Mouse (Mus musculus) spleen, postnatal 10 days (tissue): ENCODE results near the gene Lrrc3.
"Not testable (repeated sequence)": the region's sequence is repeated elsewhere in the genome, so short reads cannot be mapped to it uniquely, and the experiment has no call there.

ENCODE experiments used
- DNase-seq, 2 experiments: peaks; one replicate each; pipeline ENCODE4 v3.0.0; 2021 to 2022; ENCODE audit warnings: low spot score in 2 of 2

Gene Lrrc3

DNA sequence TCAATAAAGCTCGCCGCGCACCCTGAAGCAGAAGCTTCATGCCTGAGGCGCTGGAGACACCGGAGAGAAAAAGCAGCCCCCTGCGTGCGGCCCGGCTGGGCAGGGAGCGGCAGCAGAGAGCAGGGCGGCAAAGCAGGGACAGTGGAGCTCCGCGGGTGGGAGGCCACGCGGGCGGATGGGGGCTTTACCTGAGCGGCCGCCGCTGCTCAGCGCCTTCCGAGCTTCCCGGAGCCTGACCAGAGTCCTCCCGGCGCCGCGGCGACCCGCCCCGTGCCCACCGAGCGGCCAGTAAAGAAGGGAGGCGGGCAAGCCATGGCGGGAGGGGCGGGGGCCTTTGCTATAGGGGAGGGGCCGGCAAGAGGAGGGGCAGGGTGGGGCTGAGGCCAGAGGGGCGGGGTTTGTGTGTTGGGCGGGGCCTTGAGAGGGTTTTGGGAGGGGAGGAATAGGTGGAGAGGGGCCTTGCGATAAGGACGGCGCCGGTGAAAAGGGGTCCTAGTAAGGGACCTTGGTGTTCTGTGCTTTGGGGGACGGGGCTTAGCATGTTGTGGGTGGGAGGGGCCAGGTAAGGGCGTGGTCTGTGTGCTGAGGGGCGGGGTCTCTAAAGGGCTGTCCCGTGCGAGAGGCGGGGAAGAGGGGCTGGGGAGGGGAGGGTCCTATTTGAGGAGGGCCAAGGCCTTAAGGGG, at the start of gene Lrrc3:
TSS of gene Lrrc3 (minus strand) at position 326 of the 683 bp plus-strand sequence.
- DNase-seq: peak in 1 of 2 experiments; percentile 49

DNA sequence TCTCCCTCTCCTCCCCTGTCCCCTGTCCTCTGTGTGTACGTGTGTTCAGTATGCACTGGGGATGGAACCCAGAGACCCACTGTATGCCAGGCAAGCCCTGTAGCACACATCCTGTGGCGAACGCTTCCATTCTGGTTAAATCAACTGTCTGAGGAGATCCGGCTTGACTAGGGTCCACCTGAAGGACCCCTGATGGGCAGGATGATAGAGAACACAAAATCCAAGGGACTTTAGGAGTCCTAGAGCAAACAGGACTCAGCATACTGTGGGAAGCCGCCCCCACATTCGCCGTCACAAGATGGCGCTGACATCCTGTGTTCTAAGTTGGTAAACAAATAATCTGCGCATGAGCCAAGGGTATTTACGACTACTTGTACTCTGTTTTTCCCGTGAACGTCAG, 48.1 kb upstream of the Lrrc3 start:
- DNase-seq: not testable (repeated sequence)

DNA sequence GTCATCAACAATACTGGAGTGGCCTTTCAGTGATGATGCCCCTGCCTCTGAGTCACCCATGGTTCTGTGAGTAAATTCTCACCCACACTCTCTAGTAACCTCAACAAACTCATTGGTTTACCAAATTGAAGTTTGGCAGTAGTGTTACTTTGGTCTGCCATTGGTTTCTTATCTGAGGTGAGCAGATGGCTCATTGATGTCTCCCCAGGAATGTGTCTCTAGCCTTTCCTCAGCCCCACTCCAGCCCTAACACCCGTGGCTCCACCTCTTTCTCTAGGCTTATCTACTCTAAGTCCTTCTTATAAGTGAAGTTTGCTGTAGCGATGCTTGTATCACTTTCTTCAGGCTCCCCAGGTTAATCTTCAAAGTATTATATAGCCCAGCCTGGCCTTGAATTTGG, 37.3 kb upstream of the Lrrc3 start:
- DNase-seq: no peak

DNA sequence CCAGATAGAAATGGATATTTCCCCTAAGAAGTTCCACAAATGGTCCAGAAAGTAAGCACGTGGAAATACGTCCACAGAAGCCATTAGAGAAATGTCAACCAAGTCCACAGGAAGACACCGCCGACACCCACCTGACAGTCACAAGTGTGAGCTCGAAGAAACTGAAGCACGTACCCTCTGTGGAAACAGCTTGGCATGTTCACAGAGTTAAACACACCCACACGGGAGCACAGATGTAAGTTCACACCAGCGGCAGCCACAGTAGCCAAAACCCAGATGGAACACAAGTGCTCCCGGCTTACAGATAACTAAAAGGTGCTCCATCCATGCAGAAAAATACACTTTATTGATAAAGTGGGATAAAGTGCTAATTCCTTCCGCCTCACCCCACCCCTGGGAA, 25.0 kb upstream of the Lrrc3 start:
- no peak for DNase-seq

DNA sequence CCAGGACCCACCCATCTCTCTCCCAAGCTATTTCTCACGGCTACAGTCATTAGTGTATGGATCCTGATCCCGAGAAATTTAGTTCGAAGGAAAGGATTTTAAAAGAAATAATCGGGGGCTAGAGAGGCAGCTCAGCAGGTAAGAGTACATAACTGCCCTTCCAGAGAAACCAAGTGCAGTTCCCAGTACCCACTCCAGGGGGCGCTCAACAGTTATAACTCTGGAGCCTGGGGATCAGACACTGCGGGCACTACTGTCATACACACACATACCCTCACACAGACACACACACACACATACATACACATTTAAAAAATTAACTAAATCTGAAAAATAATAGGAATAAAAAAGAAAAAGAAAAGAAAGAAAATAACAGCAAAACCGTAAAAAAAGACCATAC, 23.8 kb upstream of the Lrrc3 start:
- DNase-seq: peak; percentile 63 to 80

DNA sequence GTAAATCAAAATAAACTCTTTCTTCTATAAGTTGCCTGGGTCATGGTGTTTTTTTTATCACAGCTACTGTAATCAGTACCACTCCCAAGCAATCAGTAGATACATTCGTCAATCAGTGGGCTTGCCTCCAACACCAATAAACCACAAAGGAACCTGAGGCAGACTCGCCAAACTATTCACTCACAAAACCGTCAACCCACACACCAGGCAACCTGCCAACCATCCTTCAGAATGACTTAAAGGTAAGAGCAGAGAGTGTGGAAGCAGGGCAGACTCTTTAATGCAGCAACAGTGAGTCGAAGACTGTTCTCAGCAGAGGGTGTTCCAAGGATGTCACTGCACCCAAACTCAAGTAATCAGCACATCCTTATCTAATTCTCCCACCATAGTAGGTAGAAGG, 20.3 kb upstream of the Lrrc3 start:
- no peak for DNase-seq

DNA sequence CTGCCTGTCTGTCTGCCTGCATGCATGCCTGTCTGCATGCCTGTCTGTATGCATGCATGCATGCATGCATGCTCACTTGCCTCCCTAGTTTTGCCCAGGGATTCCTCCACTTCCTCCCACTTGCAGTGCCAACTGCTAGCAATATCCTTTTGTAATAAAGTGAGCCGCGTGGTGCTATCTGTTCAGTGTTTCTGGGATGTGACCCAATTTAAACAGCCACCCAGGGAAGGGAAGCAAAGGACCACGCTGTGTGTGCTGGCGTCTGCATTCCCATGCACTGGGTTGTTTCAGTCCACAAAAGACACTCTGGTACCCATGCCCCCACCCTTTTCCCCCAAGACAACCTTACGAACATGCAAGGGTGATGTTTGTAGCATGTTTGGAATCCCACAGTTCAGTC, 18.7 kb upstream of the Lrrc3 start:
- DNase-seq: no peak

DNA sequence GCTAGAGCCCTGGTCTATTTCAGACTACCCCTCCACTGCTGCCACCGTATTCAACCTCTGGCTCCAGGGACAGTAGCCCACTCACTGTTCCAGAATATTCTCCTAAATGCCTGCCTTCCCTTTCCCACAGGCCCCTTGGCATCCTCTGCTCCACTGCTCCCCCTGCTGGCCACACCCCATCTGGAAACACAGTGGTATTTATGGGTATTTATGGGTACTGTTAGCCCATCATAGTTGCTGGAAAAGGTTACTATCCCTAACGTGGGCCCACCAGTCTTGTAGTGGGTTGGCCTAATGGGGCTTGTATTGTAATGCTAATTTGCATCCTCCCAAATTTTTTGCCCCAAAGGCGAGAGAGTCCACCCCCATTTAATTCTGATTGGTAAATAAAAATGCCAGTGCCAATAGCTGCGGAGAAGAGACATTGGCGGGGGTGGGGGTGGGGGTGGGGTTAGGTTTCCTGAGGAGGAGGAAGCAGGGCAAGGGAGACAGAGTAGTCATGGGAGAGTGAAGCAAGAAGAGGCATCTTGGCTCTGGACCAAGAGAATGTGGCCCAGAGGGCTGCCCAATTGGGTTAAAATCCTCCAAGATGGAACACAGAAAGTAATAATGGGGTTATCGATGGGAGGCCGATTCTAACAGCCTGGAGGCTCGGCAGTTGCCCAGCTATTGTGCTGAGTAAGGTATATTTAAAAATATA, 14.4 kb upstream of the Lrrc3 start:
- peak; percentile 55 to 81 for DNase-seq

DNA sequence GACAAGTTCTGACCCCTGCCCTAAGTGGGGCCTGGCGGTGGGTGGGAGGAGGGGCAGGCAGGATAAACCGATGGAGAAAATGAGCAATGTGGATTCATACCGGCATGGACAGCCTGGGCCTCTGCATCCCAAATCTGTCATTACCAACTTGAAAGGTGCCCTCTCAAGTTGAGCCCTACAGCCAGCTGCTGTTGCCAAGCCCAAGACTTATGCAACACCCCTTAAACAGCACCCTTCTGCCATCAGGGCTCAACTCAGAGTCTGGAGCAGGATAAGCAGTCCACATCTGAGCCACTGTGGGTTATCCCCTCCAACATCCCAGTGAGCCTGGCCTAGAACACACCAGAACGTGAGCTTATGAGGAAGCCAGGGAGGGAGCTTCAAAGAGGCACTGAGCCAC, 11.0 kb upstream of the Lrrc3 start:
- no peak for DNase-seq

DNA sequence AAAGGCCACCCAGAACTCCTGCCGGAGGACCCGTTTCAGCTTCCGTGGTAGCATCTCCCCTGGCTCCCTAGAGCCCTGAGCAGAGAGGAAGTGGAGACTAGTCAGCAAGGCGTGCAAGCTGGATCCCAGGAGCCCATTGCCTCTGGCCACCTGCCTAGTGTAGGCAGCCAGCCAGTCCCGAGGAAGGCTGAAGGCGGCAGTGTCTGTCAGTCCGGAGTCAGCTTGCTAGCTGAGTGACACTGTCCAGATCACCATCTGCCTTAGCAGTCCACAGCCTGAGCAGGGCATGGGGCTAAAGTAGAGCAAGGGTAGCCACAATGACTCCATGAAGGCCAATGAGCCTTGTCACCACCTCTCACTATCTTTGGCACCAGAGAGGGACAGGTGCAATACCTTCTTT, 10.3 kb upstream of the Lrrc3 start:
- DNase-seq: no peak

DNA sequence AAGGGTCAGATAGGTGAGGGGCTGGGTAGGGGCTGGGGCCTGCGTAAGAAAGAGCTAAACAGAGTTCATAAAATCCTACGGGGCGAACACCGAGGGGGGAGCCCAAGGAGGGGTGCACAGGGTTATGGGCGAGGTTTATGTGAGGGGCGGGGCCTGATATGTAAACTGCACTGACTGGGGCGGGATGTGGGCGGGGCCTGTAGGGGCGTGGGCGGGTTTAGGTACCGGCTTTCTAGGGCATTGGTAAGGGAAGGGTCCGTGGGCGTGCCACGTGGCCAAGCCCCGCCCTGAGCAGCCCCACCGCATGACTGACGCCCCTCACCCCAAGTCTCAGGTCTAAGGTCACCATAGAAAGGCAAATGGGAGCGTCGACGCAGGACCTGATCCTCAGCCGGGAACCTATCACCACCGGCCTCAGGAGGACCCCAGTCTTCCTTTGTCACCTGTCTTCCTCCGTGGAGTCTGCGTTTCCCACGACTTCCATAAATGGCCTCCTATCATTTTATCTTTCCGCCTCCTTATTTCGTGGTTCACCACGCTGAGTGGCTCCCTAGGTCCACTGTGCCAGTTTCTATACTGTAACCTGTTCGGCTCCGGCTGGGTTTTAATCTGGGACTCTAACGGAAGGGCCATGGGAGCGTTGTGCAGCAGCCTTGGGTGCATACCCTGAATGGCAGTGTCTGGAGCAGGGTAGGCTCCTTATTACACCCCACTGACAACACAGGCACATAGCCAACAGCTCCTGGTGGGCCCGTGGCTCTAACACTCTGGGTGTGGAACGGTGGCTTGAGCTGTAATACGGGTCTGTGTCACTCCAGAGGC, 769 bp upstream of the Lrrc3 start:
- DNase-seq: peak in 1 of 2 experiments; percentile 48

DNA sequence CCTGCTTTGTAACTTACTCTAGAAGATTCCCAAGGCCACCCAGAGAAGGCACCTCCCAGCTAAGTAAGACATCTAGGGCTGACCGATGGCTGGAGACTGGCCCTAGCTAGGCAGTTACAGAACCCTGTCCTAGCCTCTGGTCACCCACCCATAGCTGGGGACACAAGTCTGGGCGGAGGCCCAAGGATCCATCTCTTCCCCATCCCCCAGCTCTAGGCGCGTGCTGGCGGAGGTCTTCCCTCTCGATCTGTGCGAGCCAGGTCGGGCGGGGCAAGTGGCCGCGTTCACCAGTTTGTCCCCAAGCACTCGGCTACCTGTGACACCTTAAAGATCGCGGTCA, 495 bp downstream of the Lrrc3 start:
- no peak for DNase-seq

DNA sequence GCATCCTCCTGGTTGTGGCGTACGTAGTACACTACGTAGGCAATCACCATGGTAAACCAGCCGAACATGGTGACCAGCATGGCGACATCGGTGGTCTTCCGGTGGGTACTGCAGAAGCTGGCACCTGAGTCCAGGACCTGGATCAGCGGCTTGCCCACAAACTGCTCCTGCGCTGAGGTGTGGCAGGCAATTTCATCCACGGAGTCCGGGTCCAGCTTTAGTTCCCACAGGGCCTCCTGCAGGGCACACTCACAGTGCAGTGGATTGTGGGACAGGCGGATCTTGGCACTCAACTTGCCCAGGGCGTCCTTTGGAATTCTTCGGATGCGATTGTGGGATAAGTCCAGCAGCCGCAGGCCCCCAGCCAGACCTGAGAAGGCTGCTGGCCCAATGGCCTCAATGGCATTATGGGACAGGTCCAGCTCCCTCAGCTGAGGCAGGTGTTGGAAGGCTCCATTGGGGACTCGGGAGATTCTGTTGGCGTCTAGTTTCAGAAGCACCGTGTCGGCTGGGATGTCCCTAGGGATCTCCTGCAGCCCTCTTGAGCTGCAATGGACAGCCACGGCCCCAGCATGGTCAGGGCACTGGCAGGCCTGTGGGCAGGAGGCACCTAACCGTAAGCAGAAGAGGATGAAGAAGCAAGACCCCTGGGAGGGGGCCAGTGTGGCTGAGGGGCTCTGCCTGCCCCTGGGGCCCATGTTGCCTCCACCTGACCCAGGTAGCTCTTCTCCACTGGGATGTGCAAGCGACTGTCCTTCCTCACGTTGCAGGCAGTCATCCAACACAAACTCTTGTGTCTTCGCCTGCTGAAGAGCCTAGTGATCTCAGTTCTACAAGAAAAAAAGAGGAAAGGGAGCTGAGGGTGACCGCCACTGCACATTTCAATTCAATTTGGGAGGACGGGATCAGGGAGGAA, 1.2 kb downstream of the Lrrc3 start:
- no peak for DNase-seq

DNA sequence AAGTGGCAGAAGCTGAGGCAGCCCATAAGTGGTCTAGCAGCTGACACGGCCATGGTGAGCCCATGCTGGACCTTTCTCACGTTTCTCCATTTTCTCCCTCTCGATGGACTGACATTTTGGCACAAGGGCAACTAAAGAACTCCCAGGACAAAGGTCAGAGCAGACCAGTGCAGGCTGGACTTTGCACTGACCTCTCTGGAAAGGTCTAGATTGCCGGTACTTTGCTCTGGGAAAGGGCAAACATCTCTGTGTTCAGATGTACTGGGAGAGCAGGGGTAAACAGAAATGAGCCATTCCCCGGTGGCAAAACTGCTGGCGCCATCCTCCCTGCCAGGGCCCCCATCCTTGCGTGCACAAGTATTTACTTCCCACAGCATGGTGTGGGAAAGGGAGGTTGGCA, 2.2 kb downstream of the Lrrc3 start:
- no peak for DNase-seq

DNA sequence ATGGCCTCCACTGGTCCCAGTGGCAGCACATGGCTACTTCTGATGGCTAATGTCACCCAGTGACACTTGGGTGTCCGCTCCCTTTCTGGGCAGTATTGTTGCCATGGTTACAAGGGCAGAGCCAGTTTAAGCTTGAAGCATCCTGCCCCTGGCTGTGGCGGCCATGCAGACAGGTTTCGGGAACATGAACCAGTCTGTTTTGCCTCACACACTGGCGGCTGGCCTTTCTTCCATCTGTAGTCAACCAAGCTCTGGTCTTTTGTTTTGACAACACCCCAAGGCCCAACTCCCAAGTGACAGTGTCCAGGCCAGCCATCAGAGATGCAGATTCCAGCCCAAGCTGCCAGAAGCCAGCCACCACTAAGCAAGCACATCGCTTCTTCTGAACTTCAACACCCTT, 6.8 kb downstream of the Lrrc3 start:
- DNase-seq: no peak

DNA sequence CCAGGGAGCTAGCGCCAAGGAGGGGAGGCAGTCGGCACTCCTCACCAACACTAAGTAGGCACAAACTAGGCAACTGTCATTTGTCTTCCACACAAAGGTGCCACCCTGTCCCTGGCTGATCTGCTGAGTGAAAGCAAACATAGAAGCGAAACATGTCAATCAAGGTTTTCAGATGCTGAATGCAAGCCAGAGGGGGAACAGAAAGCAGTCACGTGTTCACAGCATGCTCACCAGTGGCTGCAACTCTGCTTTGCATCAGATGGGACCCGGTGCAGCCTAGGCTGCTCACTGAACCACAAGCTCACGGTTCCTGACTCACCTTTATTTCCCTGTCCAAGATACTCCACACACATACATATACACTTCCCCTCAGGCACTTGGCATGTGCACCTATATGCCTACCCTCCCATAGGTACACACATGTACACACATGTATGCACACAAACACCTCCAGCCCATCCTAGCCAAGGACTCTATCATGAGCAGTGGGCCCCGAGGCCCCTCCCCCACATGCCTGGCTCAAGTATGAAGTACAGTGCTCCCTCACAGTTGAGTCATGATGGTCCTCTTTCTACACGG, 11.3 kb downstream of the Lrrc3 start:
- no peak for DNase-seq

DNA sequence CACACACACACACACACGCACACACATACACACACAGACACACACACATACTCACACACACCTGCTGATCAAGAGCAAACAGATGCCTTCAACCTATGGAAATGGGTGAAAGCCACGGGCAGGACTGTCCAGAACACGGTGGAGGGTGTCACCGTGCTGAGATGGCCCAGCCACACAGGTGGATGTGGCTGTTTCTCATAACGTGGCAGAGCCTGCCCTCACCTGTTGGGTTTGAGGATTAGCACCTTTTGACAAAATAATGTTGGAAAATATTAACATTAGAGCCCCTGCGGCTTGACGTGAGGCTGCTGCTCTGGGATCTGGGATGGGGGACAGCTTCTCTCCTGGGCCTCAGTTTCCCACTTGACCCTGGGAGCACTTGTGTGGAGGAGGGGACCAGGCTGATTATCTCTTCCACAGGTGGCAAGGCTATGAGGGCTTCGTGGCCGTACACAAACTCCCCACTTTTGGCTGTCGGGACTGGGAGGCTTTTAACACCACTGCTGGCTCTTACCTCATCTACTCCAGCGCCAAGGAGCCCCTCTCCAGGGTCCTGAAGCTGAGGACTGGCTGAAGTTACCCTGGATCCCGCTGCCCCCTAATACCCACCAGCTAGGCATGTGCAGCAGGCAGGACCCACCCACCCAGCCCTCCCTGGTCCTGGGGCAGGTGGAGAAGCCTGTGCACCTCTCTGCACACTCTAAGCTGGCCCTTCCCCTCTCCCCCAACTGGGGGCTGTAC, 16.2 kb downstream of the Lrrc3 start:
- no peak for DNase-seq

DNA sequence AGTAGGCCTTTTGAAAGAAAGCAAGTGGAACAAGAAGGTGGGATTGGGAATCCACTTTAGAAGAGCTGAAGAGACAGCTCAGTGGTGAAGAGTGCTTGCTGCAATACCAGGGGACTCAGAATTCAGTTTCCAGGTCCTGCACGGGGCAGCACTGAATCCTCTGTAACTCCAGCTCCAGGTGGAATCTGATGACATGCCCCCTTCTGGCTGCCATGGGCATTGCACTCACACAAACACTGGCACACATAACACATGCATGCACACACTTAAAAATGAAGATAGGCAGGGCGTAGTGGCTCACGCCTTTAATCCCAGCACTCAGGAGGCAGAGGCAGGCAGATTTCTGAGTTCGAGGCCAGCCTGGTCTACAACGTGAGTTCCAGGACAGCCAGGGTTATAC, 19.8 kb downstream of the Lrrc3 start:
- DNase-seq: no peak

DNA sequence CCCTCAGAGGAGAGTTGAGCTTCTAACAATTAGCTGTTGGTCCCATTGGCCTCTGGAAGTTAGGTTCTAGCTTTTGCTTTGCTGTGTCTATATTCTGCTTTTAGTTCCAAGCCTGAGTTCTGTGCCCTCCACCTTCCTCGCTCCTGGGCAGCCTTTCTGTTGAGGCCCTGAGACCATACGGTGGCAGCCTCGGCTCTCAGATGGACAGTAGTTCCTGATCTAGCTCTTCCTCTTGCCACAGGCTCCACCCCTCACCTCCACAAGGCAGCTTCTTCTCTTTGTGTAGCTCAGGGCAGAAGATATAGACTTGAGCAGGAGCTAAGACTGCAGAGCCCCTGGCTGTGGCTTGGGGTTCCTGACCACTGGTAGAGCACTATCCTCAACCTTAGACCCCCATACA, 22.0 kb downstream of the Lrrc3 start:
- DNase-seq: no peak

DNA sequence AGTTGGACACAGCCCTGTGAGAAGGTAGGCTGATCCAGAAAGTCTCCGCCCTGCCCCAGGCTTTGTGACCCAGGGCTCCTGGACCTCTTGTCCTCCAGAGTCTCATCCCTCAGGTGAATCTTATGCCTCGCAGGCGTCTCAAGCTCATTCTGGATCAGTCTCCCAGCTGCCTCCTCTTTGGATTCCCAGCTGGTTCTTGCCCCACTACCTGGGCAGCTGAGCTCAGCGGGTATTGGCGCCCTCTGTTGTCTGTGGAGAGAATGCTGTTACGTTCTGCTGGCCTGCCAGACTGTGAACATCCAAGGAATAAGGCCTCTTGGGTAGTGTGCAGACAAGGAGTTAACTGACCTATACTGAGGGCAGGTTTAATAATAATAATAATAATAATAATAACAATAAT, 23.4 kb downstream of the Lrrc3 start:
- DNase-seq: peak in 1 of 2 experiments; percentile 32

DNA sequence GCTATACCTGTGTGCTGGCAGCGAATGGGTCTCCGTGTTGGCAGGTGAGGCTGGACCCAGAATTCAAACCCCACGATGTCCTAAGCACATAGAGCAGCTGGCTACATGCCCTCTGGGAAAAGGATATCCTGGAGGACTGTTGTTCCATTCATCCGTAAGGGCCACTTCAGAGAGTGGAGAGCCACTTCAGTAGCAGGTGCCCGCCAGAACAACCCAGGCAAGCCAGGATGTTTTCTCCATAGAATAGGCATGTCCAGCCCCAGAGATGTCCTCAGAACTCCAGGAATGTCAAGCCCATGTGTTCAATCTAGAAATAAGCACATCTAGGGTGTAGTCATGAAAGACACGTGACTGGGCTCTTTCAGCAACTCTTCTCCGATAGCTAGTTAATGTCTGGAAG, 32.7 kb downstream of the Lrrc3 start:
- no peak for DNase-seq
